Mouse (Mus musculus) embryonic facial prominence, embryonic 15.5 days (tissue): ENCODE measurements around the gene Ttc6. TPM values are rescaled to one million over a fixed set of nuclear protein-coding genes. Genes with fewer than 3 reads are reported as not detected.

Experiments used
- ATAC-seq: fragments of 200-750 bp; cut with Nextera tagmentation; 2 replicates; pipeline ENCODE4 v1.8.0; 2017; ENCODE audit warnings: low read depth, moderate TSS enrichment; ENCODE audit not compliant: insufficient number of reproducible peaks, low FRiP score, low TSS enrichment
- H3K27ac ChIP-seq: fragments of 300-500 bp; sonication (generic); replicated peaks from 2 replicates; pipeline ENCODE4 v1.5.1; 2015; ENCODE audit warnings: mild to moderate bottlenecking, inconsistent platforms
- H3K27me3 ChIP-seq: fragments of 300-500 bp; sonication (generic); 2 replicates; pipeline ENCODE4 v1.6.1; 2015; ENCODE audit warnings: inconsistent platforms
- H3K36me3 ChIP-seq: fragments of 300-500 bp; sonication (generic); 2 replicates; pipeline ENCODE4 v1.6.1; 2015; ENCODE audit warnings: mild to moderate bottlenecking, inconsistent platforms
- H3K4me1 ChIP-seq: fragments of 300-500 bp; sonication (generic); 2 replicates; pipeline ENCODE4 v1.6.1; 2015; ENCODE audit warnings: inconsistent platforms
- H3K4me2 ChIP-seq: fragments of 300-500 bp; sonication (generic); replicated peaks from 2 replicates; pipeline ENCODE4 v1.6.1; 2015; ENCODE audit warnings: mild to moderate bottlenecking, inconsistent platforms
- H3K4me3 ChIP-seq: fragments of 300-500 bp; sonication (generic); replicated peaks from 2 replicates; pipeline ENCODE4 v1.5.1; 2015; ENCODE audit warnings: mild to moderate bottlenecking, inconsistent platforms
- H3K9ac ChIP-seq: fragments of 300-500 bp; sonication (generic); 2 replicates; pipeline ENCODE4 v1.6.1; 2015; ENCODE audit warnings: inconsistent platforms
- H3K9me3 ChIP-seq: fragments of 300-500 bp; sonication (generic); replicated peaks from 2 replicates; pipeline ENCODE4 v1.6.1; 2016; ENCODE audit warnings: inconsistent platforms
- WGBS: fragments of 180-500 bp; shearing (Covaris S2); methylation state at CpG from one replicate; pipeline ENCODE4 v1.1.7; 2015; 5-methylcytosine and 5-hydroxymethylcytosine counted together
- polyA plus RNA-seq: library from polyadenylated mRNA; unstranded; fragments of >200 nt; fragmentation: Nextera tagmentation; extraction: Ambion mirVana; gene quantifications from 2 replicates; pipeline ENCODE4 v1.2.1, GENCODE M21; 2015

The Ttc6 gene
- polyA plus RNA-seq, 1 experiment from 2014 or later, result 1.4 TPM

- WGBS, result under 1% methylated on average over 63 of the region's 63 CpGs
- Histone ChIP-seq H3K4me2 (peak overlapping the region; percentile 44), H3K4me1 (peaks cover 25% of the 10 kb centered on the region), H3K4me3 (peak overlapping the region; percentile 29), H3K9ac (no peak overlapping the region), H3K36me3 (no peaks in the 10 kb centered on the region), H3K27ac (no peak overlapping the region), H3K27me3 (peaks cover 85% of the 10 kb centered on the region), H3K9me3 (no peaks in the 10 kb centered on the region)
- no peak for ATAC-seq
Observed at GRCm38 (mm10) chr12:57538588-57539550, 25.0 kb upstream of the Ttc6 start.

- Histone ChIP-seq H3K4me3 (peak overlapping the region; percentile 29), H3K9ac (no peak overlapping the region), H3K4me2 (peak overlapping the region; percentile 44; the same call in 1 of the 2 replicates), H3K36me3 (no peaks in the 10 kb centered on the region), H3K27me3 (peaks cover 81% of the 10 kb centered on the region), H3K9me3 (no peaks in the 10 kb centered on the region), H3K27ac (no peak overlapping the region), H3K4me1 (peaks cover 25% of the 10 kb centered on the region)
- no peak for ATAC-seq
- WGBS, result 4% methylated on average over 10 of the region's 10 CpGs
Observed at GRCm38 (mm10) chr12:57539551-57539985, 24.3 kb upstream of the Ttc6 start.

GRCm38 (mm10) chr12:57541118-57541517 lies 22.8 kb upstream of the Ttc6 start:
- peaks cover 81% of the 10 kb centered on the region for H3K27me3 ChIP-seq
- no peak overlapping the region for H3K27ac ChIP-seq
- H3K9ac ChIP-seq, result no peak overlapping the region
- H3K4me1 ChIP-seq, result peaks cover 36% of the 10 kb centered on the region
- no peaks in the 10 kb centered on the region for H3K9me3 ChIP-seq
- 4% methylated on average over 6 of the region's 6 CpGs for WGBS
- no peak overlapping the region for H3K4me2 ChIP-seq
- no peak for ATAC-seq
- H3K4me3 ChIP-seq, result no peak overlapping the region
- no peaks in the 10 kb centered on the region for H3K36me3 ChIP-seq

- 1% methylated on average over 46 of the region's 46 CpGs for WGBS
- no peak overlapping the region for H3K9ac ChIP-seq
- H3K9me3 ChIP-seq, result no peaks in the 10 kb centered on the region
- H3K4me1 ChIP-seq, result peaks cover 46% of the 10 kb centered on the region
- ATAC-seq, result 0 out of 2 replicates have a peak, but pooled peaks have one; percentile 11
- no peaks in the 10 kb centered on the region for H3K36me3 ChIP-seq
- H3K4me3 ChIP-seq, result peak overlapping the region; percentile 23
- peak overlapping the region; percentile 19; the same call in 1 of the 2 replicates for H3K4me2 ChIP-seq
- H3K27ac ChIP-seq, result no peak overlapping the region
- H3K27me3 ChIP-seq, result peaks cover 82% of the 10 kb centered on the region
Observed at GRCm38 (mm10) chr12:57541931-57542745, 21.8 kb upstream of the Ttc6 start.

GRCm38 (mm10) chr12:57542746-57543626 lies 20.9 kb upstream of the Ttc6 start:
- no peak for ATAC-seq
- 2% methylated on average over 63 of the region's 63 CpGs for WGBS
- Histone ChIP-seq H3K9me3 (no peaks in the 10 kb centered on the region), H3K4me1 (peaks cover 46% of the 10 kb centered on the region), H3K36me3 (no peaks in the 10 kb centered on the region), H3K27me3 (peaks cover 88% of the 10 kb centered on the region), H3K9ac (no peak overlapping the region), H3K4me2 (0 out of 2 replicates have a peak overlapping the region, but pooled peaks have one; percentile 22), H3K4me3 (peak overlapping the region; percentile 23), H3K27ac (no peak overlapping the region)

- H3K9me3 ChIP-seq, result no peaks in the 10 kb centered on the region
- H3K4me3 ChIP-seq, result peak overlapping the region; percentile 23
- WGBS, result 2% methylated on average over 10 of the region's 10 CpGs
- ATAC-seq, result no peak
- no peak overlapping the region for H3K4me2 ChIP-seq
- no peak overlapping the region for H3K27ac ChIP-seq
- no peak overlapping the region for H3K9ac ChIP-seq
- peaks cover 90% of the 10 kb centered on the region for H3K27me3 ChIP-seq
- peaks cover 42% of the 10 kb centered on the region for H3K4me1 ChIP-seq
- H3K36me3 ChIP-seq, result no peaks in the 10 kb centered on the region
Observed at GRCm38 (mm10) chr12:57543627-57543991, 20.3 kb upstream of the Ttc6 start.

GRCm38 (mm10) chr12:57544641-57545370 lies 19.1 kb upstream of the Ttc6 start:
- no peak overlapping the region for H3K9ac ChIP-seq
- no peak overlapping the region for H3K27ac ChIP-seq

GRCm38 (mm10) chr12:57545371-57546241 lies 18.3 kb upstream of the Ttc6 start:
- H3K36me3 ChIP-seq, result no peaks in the 10 kb centered on the region
- peak overlapping the region; percentile 95 for H3K4me2 ChIP-seq
- H3K9me3 ChIP-seq, result no peaks in the 10 kb centered on the region
- peaks cover 96% of the 10 kb centered on the region for H3K27me3 ChIP-seq
- peak; percentile 27; the same call in 1 of the 2 replicates for ATAC-seq
- H3K4me1 ChIP-seq, result peaks cover 50% of the 10 kb centered on the region
- H3K27ac ChIP-seq, result no peak overlapping the region
- H3K4me3 ChIP-seq, result peak overlapping the region; percentile 50
- no peak overlapping the region for H3K9ac ChIP-seq
- WGBS, result under 1% methylated on average over 97 of the region's 106 CpGs

More at GRCm38 (mm10) chr12:57544641-57545370, 19.1 kb upstream of the Ttc6 start:
- Histone ChIP-seq H3K4me1 (peaks cover 44% of the 10 kb centered on the region), H3K9me3 (no peaks in the 10 kb centered on the region), H3K4me3 (peak overlapping the region; percentile 50), H3K27me3 (peaks cover 92% of the 10 kb centered on the region), H3K36me3 (no peaks in the 10 kb centered on the region), H3K4me2 (peak overlapping the region; percentile 95)
- WGBS, result under 1% methylated on average over 31 of the region's 31 CpGs
- no peak for ATAC-seq

- Histone ChIP-seq H3K27ac (no peak within 1 kb of the TSS), H3K4me3 (peak within 1 kb of the TSS; percentile 50), H3K4me2 (peak within 1 kb of the TSS; percentile 95), H3K9ac (no peak within 1 kb of the TSS), H3K4me1 (peaks cover 50% of the 10 kb centered on the region), H3K36me3 (no peaks in the 10 kb centered on the region), H3K9me3 (no peaks in the 10 kb centered on the region), H3K27me3 (peaks cover 96% of the 10 kb centered on the region)
- 2% methylated on average over 32 of the region's 32 CpGs for WGBS
- ATAC-seq, result no peak
Observed at GRCm38 (mm10) chr12:57546415-57547201, 17.3 kb upstream of the Ttc6 start, which contains the start of gene Foxa1. TSS of gene Foxa1 (minus strand) at chr12:57546916.
